Mouse (Mus musculus): ENCODE measurements around the gene Krtcap3.

GRCm38 (mm10) chr5:31241522-31242034 is 9.9 kb upstream of the Krtcap3 start:
- TF ChIP-seq POLR2A (IDR thresholded peaks at IDR 0.05; ENCODE audit: insufficient read depth, low read depth, low read length) (no peak), CTCF (IDR thresholded peaks at IDR 0.05; ENCODE audit: insufficient read depth, low read depth, low read length) (no peak)

Data from olfactory bulb, adult 2 months (tissue).